Mouse (Mus musculus) forebrain, postnatal 0 days (tissue): ENCODE results near the gene Dmrtc2. TPM values are rescaled to one million over a fixed set of nuclear protein-coding genes. Genes with fewer than 3 reads are reported as not detected.
"Not testable (repeated sequence)": the region's sequence is repeated elsewhere in the genome, so short reads cannot be mapped to it uniquely, and the experiment has no call there.

ENCODE experiments used
- ATAC-seq: fragments of 200-750 bp; cut with Nextera tagmentation; 2 replicates; pipeline ENCODE4 v1.8.0; 2017; ENCODE audit warnings: mild to moderate bottlenecking, moderate library complexity
- DNase-seq: peaks from one replicate; pipeline ENCODE4 v3.0.0-alpha.2; 2015
- H3K27ac ChIP-seq: fragments of 300-500 bp; sonication (generic); 2 replicates; pipeline ENCODE4 v1.5.1; 2014; ENCODE audit warnings: low read depth, mild to moderate bottlenecking, antibody characterized with exemption, low read length, moderate library complexity, mixed read lengths
- H3K27me3 ChIP-seq: fragments of 300-500 bp; sonication (generic); 2 replicates; pipeline ENCODE4 v1.6.1; 2014; ENCODE audit warnings: mild to moderate bottlenecking, low read length, mixed read lengths; ENCODE audit not compliant: insufficient read depth
- H3K36me3 ChIP-seq: fragments of 300-500 bp; sonication (generic); 2 replicates; pipeline ENCODE4 v1.6.1; 2014; ENCODE audit warnings: mild to moderate bottlenecking, moderate library complexity; ENCODE audit not compliant: insufficient read depth
- H3K4me1 ChIP-seq: fragments of 300-500 bp; sonication (generic); 2 replicates; pipeline ENCODE4 v1.6.1; 2014; ENCODE audit warnings: antibody characterized with exemption; ENCODE audit not compliant: insufficient read depth
- H3K4me2 ChIP-seq: fragments of 300-500 bp; sonication (generic); 2 replicates; pipeline ENCODE4 v1.6.1; 2014; ENCODE audit warnings: low read depth, mild to moderate bottlenecking, moderate library complexity
- H3K4me3 ChIP-seq: fragments of 300-500 bp; sonication (generic); 2 replicates; pipeline ENCODE4 v1.5.1; 2014; ENCODE audit warnings: low read depth, low read length, mixed read lengths
- H3K9ac ChIP-seq: fragments of 300-500 bp; sonication (generic); 2 replicates; pipeline ENCODE4 v1.6.1; 2014; ENCODE audit warnings: mild to moderate bottlenecking
- H3K9me3 ChIP-seq: fragments of 300-500 bp; sonication (generic); 2 replicates; pipeline ENCODE4 v1.6.1; 2016; ENCODE audit warnings: low read length
- CTCF ChIP-seq: sonication (generic); IDR thresholded peaks from 2 replicates; pipeline ENCODE4 v1.5.1; 2016; ENCODE audit warnings: antibody characterized with exemption, control low read depth, low read depth
- WGBS: fragments of 180-500 bp; shearing (Covaris S2); extraction: QIAGEN DNeasy Blood & Tissue Kit; methylation state at CpG from one replicate; pipeline ENCODE4 v1.1.7; 2014; 5-methylcytosine and 5-hydroxymethylcytosine counted together
- polyA plus RNA-seq: library from polyadenylated mRNA; unstranded; fragments of >200 nt; fragmentation: Nextera tagmentation; extraction: Ambion mirVana; gene quantifications from 2 replicates; pipeline ENCODE4 v1.2.1, GENCODE M21; 2015
- total RNA-seq: library from RNA; depleted of rRNA; stranded (reverse); fragments of >200 nt; gene quantifications from 2 replicates; pipeline ENCODE4 v1.2.3, GENCODE M21; 2014

Dmrtc2 gene
- total and polyA plus RNA-seq, 2 experiments from 2014 or later, result 0.28 TPM; not detected in 1

DNA sequence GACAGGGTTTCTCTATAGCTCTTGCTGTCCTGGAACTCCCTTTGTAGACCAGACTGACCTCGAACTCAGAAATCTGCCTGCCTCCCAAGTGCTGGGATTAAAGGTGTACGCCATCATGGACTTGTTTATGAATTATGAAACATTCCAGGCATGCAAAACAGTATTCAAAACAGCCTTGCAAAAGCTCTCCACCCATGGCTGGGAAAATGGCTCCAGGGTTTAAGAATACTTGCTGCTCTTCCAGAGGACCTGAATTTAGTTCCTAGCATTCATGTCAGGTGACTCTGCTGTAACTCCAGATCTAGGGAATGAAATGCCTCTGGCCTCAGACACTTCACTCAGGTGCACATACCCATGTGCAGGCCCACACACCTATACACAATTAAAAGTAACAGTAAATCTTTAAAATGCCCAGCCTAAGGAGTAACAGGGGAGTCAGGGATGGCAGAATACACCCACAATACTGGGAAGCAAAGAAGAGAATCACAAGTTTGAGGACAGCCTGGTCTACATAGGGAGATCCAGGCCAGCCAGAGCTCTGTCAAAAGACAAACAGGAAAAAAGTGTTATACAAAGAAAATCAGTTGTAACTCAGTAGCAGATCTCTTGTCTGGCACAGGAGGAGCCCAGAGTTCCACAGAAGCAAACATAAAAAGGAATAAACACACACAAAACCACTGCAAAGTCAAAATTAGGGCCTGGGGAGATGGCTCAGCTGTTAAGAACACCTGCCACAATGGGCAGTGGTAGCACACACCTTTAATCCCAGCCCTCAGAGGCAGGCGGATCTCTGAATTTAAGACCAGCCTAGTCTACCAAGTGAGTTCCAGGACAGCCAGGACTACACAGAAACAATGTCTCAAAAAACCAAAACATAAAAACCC is 21.6 kb downstream of the Dmrtc2 start:
- DNase-seq, result no peak

GRCm38 (mm10) chr7:24892125-24892583 is 22.3 kb downstream of the Dmrtc2 start:
- no peaks in the 10 kb centered on the region for H3K27me3 ChIP-seq
- H3K36me3 ChIP-seq, result peaks cover 40% of the 10 kb centered on the region
- H3K4me3 ChIP-seq, result no peak overlapping the region
- no peaks in the 10 kb centered on the region for H3K9me3 ChIP-seq
- H3K9ac ChIP-seq, result no peak overlapping the region
- 75% methylated on average over 2 of the region's 2 CpGs for WGBS
- no peak overlapping the region for H3K4me2 ChIP-seq
- H3K27ac ChIP-seq, result no peak overlapping the region
- ATAC-seq (no peak), DNase-seq (no peak)
- no peaks in the 10 kb centered on the region for H3K4me1 ChIP-seq
- no peak for TF ChIP-seq CTCF

More for the DNA sequence above, 21.6 kb downstream of the Dmrtc2 start:
- Histone ChIP-seq H3K4me1 (no peaks in the 10 kb centered on the region), H3K9me3 (no peaks in the 10 kb centered on the region), H3K36me3 (peaks cover 47% of the 10 kb centered on the region), H3K27ac (no peak overlapping the region), H3K4me3 (no peak overlapping the region), H3K27me3 (no peaks in the 10 kb centered on the region), H3K9ac (no peak overlapping the region), H3K4me2 (no peak overlapping the region)
- ATAC-seq, result no peak
- no peak for TF ChIP-seq CTCF
- WGBS, result 71% methylated on average over 3 of the region's 3 CpGs

DNA sequence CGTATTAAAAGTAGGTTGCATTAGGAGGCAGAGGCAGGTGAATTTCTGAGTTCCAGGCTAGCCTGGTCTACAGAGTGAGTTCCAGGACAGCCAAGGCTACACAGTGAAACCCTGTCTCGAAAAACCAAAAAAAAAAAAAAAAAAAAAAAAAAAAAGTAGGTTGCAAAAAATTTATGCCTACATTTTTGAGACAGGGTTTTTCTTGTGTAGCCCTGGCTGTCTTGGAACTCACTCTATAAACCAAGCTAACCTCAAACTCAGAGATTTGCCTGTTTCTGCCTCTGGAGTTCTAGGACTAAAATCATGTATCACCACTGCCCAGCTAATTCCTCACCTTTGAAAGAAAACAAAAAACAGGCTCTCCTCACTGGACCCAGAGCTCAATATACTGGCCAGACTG is 25.9 kb downstream of the Dmrtc2 start:
- not testable (repeated sequence) for H3K9me3 ChIP-seq, H3K4me3 ChIP-seq

GRCm38 (mm10) chr7:24896269-24896668 is 26.4 kb downstream of the Dmrtc2 start:
- Histone ChIP-seq H3K4me3 (no peak overlapping the region), H3K27ac (no peak overlapping the region), H3K36me3 (no peaks in the 10 kb centered on the region), H3K4me1 (no peaks in the 10 kb centered on the region), H3K4me2 (no peak overlapping the region), H3K9ac (no peak overlapping the region), H3K27me3 (no peaks in the 10 kb centered on the region), H3K9me3 (no peaks in the 10 kb centered on the region)
- WGBS, result 83% methylated on average over 8 of the region's 8 CpGs
- no peak for ATAC-seq
- no peak for TF ChIP-seq CTCF
- no peak for DNase-seq

More for the DNA sequence above, 25.9 kb downstream of the Dmrtc2 start:
- not testable (repeated sequence) for H3K36me3 ChIP-seq, ATAC-seq, DNase-seq, H3K4me1 ChIP-seq, H3K4me2 ChIP-seq, H3K27ac ChIP-seq, H3K27me3 ChIP-seq, H3K9ac ChIP-seq
- WGBS, result 91% methylated on average over 2 of the region's 2 CpGs

- H3K9me3 ChIP-seq, result no peaks in the 10 kb centered on the region
- DNase-seq, result no peak
- WGBS, result 80% methylated on average over 12 of the region's 12 CpGs
- ATAC-seq, result no peak
- H3K4me2 ChIP-seq, result no peak within 1 kb of the TSS
- no peak within 1 kb of the TSS for H3K9ac ChIP-seq
- H3K4me3 ChIP-seq, result no peak within 1 kb of the TSS
- H3K27ac ChIP-seq, result no peak within 1 kb of the TSS
- H3K36me3 ChIP-seq, result no peaks in the 10 kb centered on the region
- no peaks in the 10 kb centered on the region for H3K4me1 ChIP-seq
- no peak for TF ChIP-seq CTCF
- no peaks in the 10 kb centered on the region for H3K27me3 ChIP-seq
Observed at GRCm38 (mm10) chr7:24897224-24897623, 27.4 kb downstream of the Dmrtc2 start, which contains the start of gene Cd79a. Gene Cd79a, plus strand, starts transcription at chr7:24897381.

GRCm38 (mm10) chr7:24897959-24898358 is 28.1 kb downstream of the Dmrtc2 start:
- H3K4me2 ChIP-seq, result no peak overlapping the region
- TF ChIP-seq CTCF, result no peak
- H3K36me3 ChIP-seq, result no peaks in the 10 kb centered on the region

DNA sequence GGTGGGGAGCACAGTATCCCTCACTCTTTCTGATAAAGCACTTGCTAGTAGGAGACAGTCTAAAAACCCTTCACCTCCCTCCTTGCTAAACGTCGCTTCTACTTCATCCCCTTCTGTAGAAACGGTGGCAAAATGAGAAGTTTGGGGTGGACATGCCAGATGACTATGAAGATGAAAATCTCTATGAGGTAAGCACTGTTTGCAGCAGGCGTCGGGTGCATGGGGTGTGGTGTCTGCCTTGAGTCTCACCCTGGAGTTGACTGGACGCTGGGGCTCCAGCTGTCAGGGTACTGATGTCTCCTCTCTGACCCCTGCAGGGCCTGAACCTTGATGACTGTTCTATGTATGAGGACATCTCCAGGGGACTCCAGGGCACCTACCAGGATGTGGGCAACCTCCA is 31.3 kb downstream of the Dmrtc2 start:
- no peak for TF ChIP-seq CTCF
- Histone ChIP-seq H3K36me3 (no peaks in the 10 kb centered on the region), H3K27me3 (no peaks in the 10 kb centered on the region), H3K9me3 (no peaks in the 10 kb centered on the region), H3K4me2 (no peak overlapping the region), H3K9ac (no peak overlapping the region), H3K4me3 (no peak overlapping the region), H3K27ac (no peak overlapping the region), H3K4me1 (0 out of 2 replicates have a peak, but pooled peaks cover 12% of the 10 kb centered on the region)
- WGBS, result 79% methylated on average over 6 of the region's 6 CpGs
- DNase-seq (no peak), ATAC-seq (no peak)

More at GRCm38 (mm10) chr7:24897959-24898358, 28.1 kb downstream of the Dmrtc2 start:
- Histone ChIP-seq H3K27me3 (no peaks in the 10 kb centered on the region), H3K27ac (no peak overlapping the region), H3K4me1 (no peaks in the 10 kb centered on the region), H3K4me3 (no peak overlapping the region), H3K9me3 (no peaks in the 10 kb centered on the region), H3K9ac (no peak overlapping the region)
- 83% methylated on average over 5 of the region's 5 CpGs for WGBS
- no peak for ATAC-seq
- no peak for DNase-seq
